Mouse (Mus musculus) testis, adult 2 months (tissue): ENCODE measurements at regions not wholly inside any gene's neighbourhood (a gene's known extent, or its start where the extent isn't known, plus 50 kb on each side); places are given as distances from the start of the nearest gene placed in this dataset.

Experiments used
- CTCF ChIP-seq: fragments of 200-500 bp; IDR thresholded peaks from 2 replicates; pipeline ENCODE4 v1.5.1; 2012; ENCODE audit warnings: low read depth, mild to moderate bottlenecking, inconsistent platforms, low read length, moderate library complexity; ENCODE audit not compliant: control insufficient read depth, insufficient read depth, insufficient replicate concordance
- POLR2A ChIP-seq: fragments of 200-500 bp; IDR thresholded peaks from 2 replicates; pipeline ENCODE4 v1.6.1; 2012; ENCODE audit warnings: low read depth, mild to moderate bottlenecking, inconsistent platforms, low read length, moderate library complexity; ENCODE audit not compliant: control insufficient read depth

DNA sequence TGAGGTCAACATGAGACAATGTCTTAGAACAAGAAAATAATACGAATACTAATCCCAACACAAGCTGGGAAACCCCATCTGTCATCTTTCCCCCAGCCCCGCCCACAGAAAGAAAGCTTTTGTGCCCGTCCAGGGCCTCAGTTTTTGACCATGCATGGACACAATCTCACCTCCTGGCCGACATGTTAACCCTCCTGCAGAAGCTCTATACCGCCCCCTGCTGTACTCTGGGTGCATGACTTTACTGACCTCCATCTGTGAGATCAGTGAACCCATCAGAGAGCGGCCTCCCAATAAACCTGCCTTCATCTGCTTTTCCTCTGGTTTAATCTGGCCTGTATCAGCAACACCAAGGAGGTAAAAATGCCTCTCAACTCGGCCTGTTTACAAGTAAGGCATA, 109.6 kb upstream of the Tbc1d5 start:
- no peak for TF ChIP-seq POLR2A
- peak; percentile 69; the same call in 1 of the 2 replicates for TF ChIP-seq CTCF
